In genomic region chr10:68109651-68110050, GRCm38 (mm10) we compare ENCODE assay signal across 20 mouse cellular contexts.
DNase-seq lines count a peak whose midpoint lies in the region; ATAC-seq and TF ChIP-seq lines count a peak whose summit lies in the region.
"Had no signal": no experiment of that assay in that cellular context is flagged by ENCODE, and none has a peak within 500 bp of the region (broad histone marks: within the 10 kb centered on the region; RNA-seq: fewer than 3 reads in every experiment).

No protein-coding gene starts in this region.

- 77% methylated on average over 1 of the region's 1 CpGs for WGBS in heart, embryonic 11.5 days (ENCODE audit: insufficient replicate concordance)
- WGBS in hindbrain, embryonic 15.5 days: 73% methylated on average over 1 of the region's 1 CpGs
- 75% methylated on average over 1 of the region's 1 CpGs for WGBS in hindbrain, postnatal 0 days
- WGBS in embryonic facial prominence, embryonic 10.5 days: 64% methylated on average over 1 of the region's 1 CpGs
- 79% methylated on average over 1 of the region's 1 CpGs for whole genome bisulfite sequencing in embryonic facial prominence, embryonic 15.5 days
- 83% methylated on average over 1 of the region's 1 CpGs for WGBS in midbrain, postnatal 0 days

- H3K27me3 ChIP-seq in heart, embryonic 11.5 days (ENCODE audit: control insufficient read depth, insufficient read depth, low read length): no peaks in the 10 kb centered on the region
- H3K27me3 ChIP-seq in hindbrain, embryonic 15.5 days: no peaks in the 10 kb centered on the region
- no peaks in the 10 kb centered on the region for H3K27me3 ChIP-seq in hindbrain, postnatal 0 days (ENCODE audit: insufficient read depth, low read length)
- no peaks in the 10 kb centered on the region for H3K27me3 ChIP-seq in embryonic facial prominence, embryonic 10.5 days (replicated peaks; ENCODE audit: low read depth, poor library complexity, severe bottlenecking)
- H3K27me3 ChIP-seq in embryonic facial prominence, embryonic 15.5 days: no peaks in the 10 kb centered on the region
- H3K27me3 ChIP-seq in midbrain, postnatal 0 days (ENCODE audit: insufficient read depth, low read length): no peaks in the 10 kb centered on the region
- H3K27me3 ChIP-seq: forebrain, embryonic 13.5 days; heart, embryonic 13.5 days had no signal

- no peak overlapping the region for H3K4me2 ChIP-seq in heart, embryonic 11.5 days
- no peak overlapping the region for H3K4me2 ChIP-seq in hindbrain, embryonic 15.5 days
- H3K4me2 ChIP-seq in hindbrain, postnatal 0 days (ENCODE audit: low read depth, low read length): no peak overlapping the region
- H3K4me2 ChIP-seq in embryonic facial prominence, embryonic 15.5 days (replicated peaks): no peak overlapping the region
- no peak overlapping the region for H3K4me2 ChIP-seq in midbrain, postnatal 0 days (ENCODE audit: low read depth, low read length, poor library complexity, severe bottlenecking)
- H3K4me2 ChIP-seq: forebrain, embryonic 13.5 days; heart, embryonic 13.5 days had no signal

- ATAC-seq in heart, embryonic 11.5 days (replicated peaks; ENCODE audit: insufficient number of reproducible peaks, low FRiP score, low TSS enrichment): no peak
- no peak for ATAC-seq in hindbrain, embryonic 15.5 days (ENCODE audit: low FRiP score, low read depth)
- no peak for ATAC-seq in hindbrain, postnatal 0 days
- no peak for ATAC-seq in embryonic facial prominence, embryonic 15.5 days (ENCODE audit: insufficient number of reproducible peaks, low FRiP score, low TSS enrichment, low read depth)
- ATAC-seq in midbrain, postnatal 0 days (ENCODE audit: low FRiP score): no peak
- ATAC-seq: forebrain, embryonic 13.5 days; forebrain, postnatal 0 days; hindbrain, embryonic 16.5 days had no signal

- no peaks in the 10 kb centered on the region for H3K9me3 ChIP-seq in heart, embryonic 11.5 days (replicated peaks; ENCODE audit: control insufficient read depth, low read length)
- no peaks in the 10 kb centered on the region for H3K9me3 ChIP-seq in hindbrain, embryonic 15.5 days
- H3K9me3 ChIP-seq in hindbrain, postnatal 0 days (ENCODE audit: low read length): no peaks in the 10 kb centered on the region
- H3K9me3 ChIP-seq in embryonic facial prominence, embryonic 10.5 days: no peaks in the 10 kb centered on the region
- no peaks in the 10 kb centered on the region for H3K9me3 ChIP-seq in embryonic facial prominence, embryonic 15.5 days (replicated peaks)
- H3K9me3 ChIP-seq in midbrain, postnatal 0 days (ENCODE audit: low read length): no peaks in the 10 kb centered on the region
- H3K9me3 ChIP-seq: forebrain, embryonic 13.5 days; heart, embryonic 13.5 days had no signal

- H3K4me3 ChIP-seq in heart, embryonic 11.5 days (ENCODE audit: low read depth, low read length): no peak overlapping the region
- H3K4me3 ChIP-seq in hindbrain, embryonic 15.5 days: no peak overlapping the region
- no peak overlapping the region for H3K4me3 ChIP-seq in hindbrain, postnatal 0 days (ENCODE audit: low read length)
- no peak overlapping the region for H3K4me3 ChIP-seq in embryonic facial prominence, embryonic 10.5 days
- no peak overlapping the region for H3K4me3 ChIP-seq in embryonic facial prominence, embryonic 15.5 days (replicated peaks)
- no peak overlapping the region for H3K4me3 ChIP-seq in midbrain, postnatal 0 days (ENCODE audit: low read depth, low read length)
- H3K4me3 ChIP-seq: forebrain, embryonic 13.5 days; heart, embryonic 13.5 days had no signal

- no peak overlapping the region for H3K27ac ChIP-seq in heart, embryonic 11.5 days (ENCODE audit: low read depth, low read length)
- 0 out of 2 replicates have a peak overlapping the region, but pooled peaks have one; percentile 22 for H3K27ac ChIP-seq in hindbrain, embryonic 15.5 days (replicated peaks)
- no peak overlapping the region for H3K27ac ChIP-seq in hindbrain, postnatal 0 days
- no peak overlapping the region for H3K27ac ChIP-seq in embryonic facial prominence, embryonic 10.5 days (replicated peaks)
- peak overlapping the region; percentile 48; the same call in 1 of the 2 replicates for H3K27ac ChIP-seq in embryonic facial prominence, embryonic 15.5 days (replicated peaks)
- no peak overlapping the region for H3K27ac ChIP-seq in midbrain, postnatal 0 days (ENCODE audit: low read depth, low read length)
- H3K27ac ChIP-seq: forebrain, embryonic 13.5 days had no signal

- peaks cover 19% of the 10 kb centered on the region for H3K4me1 ChIP-seq in heart, embryonic 11.5 days (ENCODE audit: control insufficient read depth, insufficient read depth, low read length)
- H3K4me1 ChIP-seq in hindbrain, embryonic 15.5 days (replicated peaks): peaks cover 46% of the 10 kb centered on the region
- H3K4me1 ChIP-seq in hindbrain, postnatal 0 days (ENCODE audit: insufficient read depth, low read length): peaks cover 15% of the 10 kb centered on the region
- H3K4me1 ChIP-seq in embryonic facial prominence, embryonic 10.5 days: peaks cover 37% of the 10 kb centered on the region
- peaks cover 56% of the 10 kb centered on the region for H3K4me1 ChIP-seq in embryonic facial prominence, embryonic 15.5 days
- peaks cover 3% of the 10 kb centered on the region; the same call in 1 of the 2 replicates for H3K4me1 ChIP-seq in midbrain, postnatal 0 days (ENCODE audit: insufficient read depth, low read length)

- TF ChIP-seq CTCF in hindbrain, postnatal 0 days (IDR thresholded peaks at IDR 0.05; ENCODE audit: low read depth): no peak
- TF ChIP-seq CTCF in midbrain, postnatal 0 days (IDR thresholded peaks at IDR 0.05): no peak

- no peak overlapping the region for H3K9ac ChIP-seq in heart, embryonic 11.5 days (ENCODE audit: low read depth, low read length)
- H3K9ac ChIP-seq in hindbrain, embryonic 15.5 days: no peak overlapping the region
- H3K9ac ChIP-seq in hindbrain, postnatal 0 days (replicated peaks; ENCODE audit: low read length): no peak overlapping the region
- no peak overlapping the region for H3K9ac ChIP-seq in embryonic facial prominence, embryonic 15.5 days
- no peak overlapping the region for H3K9ac ChIP-seq in midbrain, postnatal 0 days (replicated peaks; ENCODE audit: low read length, poor library complexity, severe bottlenecking)
- H3K9ac ChIP-seq: forebrain, embryonic 13.5 days; forebrain, postnatal 0 days; heart, embryonic 13.5 days had no signal

- DNase-seq in heart, adult 11 months: peak; percentile 85
- no peak for DNase-seq in hindbrain, postnatal 0 days (ENCODE audit: low spot score)
- DNase-seq in embryonic facial prominence, embryonic 10.5 days (ENCODE audit: low spot score): peak; percentile 3
- no peak for DNase-seq in midbrain, postnatal 0 days (ENCODE audit: low spot score)
- DNase-seq in adipocyte (ENCODE audit: low spot score): no peak
- DNase-seq: adrenal gland, postnatal 14 days; cerebellum, adult 11-12 months; cerebellum, adult 9-10 months; cerebellum, postnatal 25 days; forebrain, postnatal 0 days; gastrocnemius, postnatal 36 days; heart, adult 18-20 months; heart, postnatal 10 days; kidney, adult 18-20 months had no signal

- no peaks in the 10 kb centered on the region for H3K36me3 ChIP-seq in heart, embryonic 11.5 days (ENCODE audit: control insufficient read depth, insufficient read depth, low read length)
- H3K36me3 ChIP-seq in hindbrain, embryonic 15.5 days: no peaks in the 10 kb centered on the region
- no peaks in the 10 kb centered on the region; the same call in 1 of the 2 replicates for H3K36me3 ChIP-seq in hindbrain, postnatal 0 days (ENCODE audit: insufficient read depth, low read length)
- peaks cover 19% of the 10 kb centered on the region for H3K36me3 ChIP-seq in embryonic facial prominence, embryonic 10.5 days (replicated peaks)
- peaks cover 11% of the 10 kb centered on the region; the same call in 1 of the 2 replicates for H3K36me3 ChIP-seq in embryonic facial prominence, embryonic 15.5 days
- H3K36me3 ChIP-seq in midbrain, postnatal 0 days (ENCODE audit: insufficient read depth, low read length): no peaks in the 10 kb centered on the region

Comparison
In these comparisons a context has a peak if more than half of its experiments do, and no peak if none do; other contexts are left out.
1. H3K27ac ChIP-seq: peak in hindbrain, embryonic 15.5 days (single experiment) and embryonic facial prominence, embryonic 15.5 days (single experiment); none in heart, embryonic 11.5 days (single experiment), hindbrain, postnatal 0 days (single experiment), embryonic facial prominence, embryonic 10.5 days (single experiment) and midbrain, postnatal 0 days (single experiment).
2. DNase-seq: peak in heart, adult 11 months (single experiment) and embryonic facial prominence, embryonic 10.5 days (single experiment); none in hindbrain, postnatal 0 days (single experiment), midbrain, postnatal 0 days (single experiment) and adipocyte (single experiment).